Mouse (Mus musculus) thymus, postnatal 14 days (tissue): ENCODE measurements around the gene Scn3b.

Experiments
- DNase-seq: peaks from one replicate; pipeline ENCODE4 v3.0.0; 2021

Scn3b gene

GRCm38 (mm10) chr9:40318771-40319170, 49.8 kb downstream of the Scn3b start:
- no peak for DNase-seq

- no peak for DNase-seq
Measured at GRCm38 (mm10) chr9:40320405-40320804, 51.4 kb downstream of the Scn3b start.

GRCm38 (mm10) chr9:40320879-40321667, 52.1 kb downstream of the Scn3b start:
- no peak for DNase-seq

GRCm38 (mm10) chr9:40321668-40322003, 52.6 kb downstream of the Scn3b start:
- no peak for DNase-seq

DNA sequence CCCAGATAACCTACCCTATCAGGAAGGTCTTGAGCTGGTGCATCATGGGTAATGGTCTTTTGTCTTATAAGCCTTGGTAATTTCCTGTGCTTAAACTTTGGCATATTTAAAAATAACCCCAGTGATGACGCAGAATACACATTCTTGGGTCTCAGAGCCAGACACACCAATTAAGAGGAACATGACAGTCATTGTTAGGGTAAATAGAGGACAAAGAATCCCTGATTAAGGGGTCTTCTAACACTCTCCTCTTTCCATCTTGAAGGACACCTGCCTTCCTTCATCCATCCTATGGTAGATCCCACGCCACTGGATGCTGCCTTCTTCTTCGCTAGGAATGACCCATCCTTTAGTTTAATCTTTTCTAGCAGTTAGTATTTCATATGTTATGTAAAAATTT, 53.4 kb downstream of the Scn3b start:
- no peak for DNase-seq

DNA sequence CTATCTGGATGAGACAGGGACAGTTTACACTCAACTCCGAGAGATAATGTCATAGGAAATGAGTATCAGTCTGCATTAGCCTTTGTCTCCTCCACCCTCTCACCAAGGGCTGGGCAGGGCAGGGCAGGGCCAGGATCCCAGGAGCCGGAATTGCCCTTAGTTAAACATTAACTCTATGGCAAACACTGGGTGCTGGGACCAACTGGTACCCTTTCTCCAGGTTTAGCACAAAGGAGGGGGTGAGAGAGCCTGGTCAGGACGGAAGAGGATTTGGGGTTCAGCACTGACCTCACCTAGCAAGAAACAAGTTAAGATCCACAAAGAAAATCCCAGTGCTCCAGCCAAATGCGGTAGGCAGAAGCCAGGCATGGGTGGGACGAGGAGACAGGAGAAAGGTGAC, 54.2 kb downstream of the Scn3b start:
- no peak for DNase-seq

DNA sequence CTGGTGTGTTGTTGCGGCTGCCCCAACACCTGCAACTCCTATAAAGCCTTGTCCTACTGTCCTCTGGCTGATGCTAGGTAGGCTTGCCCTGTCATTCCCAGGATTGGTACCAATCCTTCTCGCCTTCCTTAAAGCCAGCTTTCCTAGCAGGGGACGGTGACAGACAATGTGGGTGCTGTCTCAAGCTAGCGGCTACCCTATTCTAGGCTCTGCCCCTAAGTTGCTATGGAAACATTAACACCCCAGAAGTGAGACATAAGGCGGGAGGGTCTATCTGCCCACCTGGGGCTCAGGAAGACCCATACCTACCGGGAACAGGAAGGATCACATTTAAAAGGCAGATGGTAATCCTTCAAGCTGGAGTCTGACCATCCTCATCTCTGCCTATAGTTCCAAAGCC, 54.8 kb downstream of the Scn3b start:
- no peak for DNase-seq

GRCm38 (mm10) chr9:40324232-40324792, 55.3 kb downstream of the Scn3b start:
- no peak for DNase-seq

DNA sequence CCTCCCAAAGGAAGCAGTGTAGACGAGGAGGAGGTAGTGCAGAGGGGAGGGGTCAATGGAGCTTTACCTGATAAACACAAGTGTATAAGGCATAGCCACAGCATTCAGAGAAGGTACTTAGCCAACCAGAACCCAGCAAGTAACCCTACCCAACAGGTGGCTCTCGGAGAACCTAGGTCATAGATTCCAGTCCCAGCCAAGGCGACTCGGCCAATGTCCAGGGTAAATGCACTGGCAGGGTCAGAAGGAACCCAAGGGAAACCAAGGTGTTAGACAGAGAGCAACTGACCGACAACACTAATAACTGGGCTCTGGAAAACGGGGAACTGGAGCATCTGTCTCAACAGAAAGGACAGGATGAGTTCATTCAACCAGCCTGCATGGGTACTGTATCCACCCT, 55.8 kb downstream of the Scn3b start:
- no peak for DNase-seq

DNA sequence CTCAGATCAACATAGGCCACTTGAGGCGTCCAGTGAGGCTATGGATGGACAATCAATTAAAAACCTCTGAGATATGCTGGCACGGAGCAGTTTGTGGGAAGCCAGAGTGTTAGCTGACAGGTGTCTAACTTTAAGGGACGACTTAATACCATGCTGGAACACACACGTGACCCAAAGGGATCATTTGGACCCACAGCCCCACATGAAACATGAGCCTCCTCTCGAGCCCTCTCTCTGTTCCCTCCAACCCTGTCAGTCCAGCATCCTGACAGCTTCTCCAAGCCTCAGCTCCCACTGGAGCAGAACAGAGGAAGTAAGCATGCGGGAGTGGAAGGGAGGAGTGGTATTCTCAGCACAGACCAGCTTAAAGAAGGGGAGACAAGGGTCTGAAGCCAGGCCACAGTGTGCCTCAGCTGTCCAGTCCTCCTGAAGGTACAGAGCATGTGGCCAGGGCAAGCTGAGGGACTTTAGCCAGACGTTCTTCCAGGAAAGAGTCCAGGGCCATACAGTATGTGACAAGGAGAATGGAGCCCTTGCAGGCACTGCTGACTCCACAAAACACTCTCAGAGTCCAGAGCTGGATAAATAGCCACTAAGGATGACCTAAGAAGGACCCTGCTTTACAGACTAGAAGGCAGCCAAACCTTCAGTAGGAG, 57.4 kb downstream of the Scn3b start:
- no peak for DNase-seq

GRCm38 (mm10) chr9:40330609-40331382, 61.8 kb downstream of the Scn3b start:
- peak; percentile 81 for DNase-seq

DNA sequence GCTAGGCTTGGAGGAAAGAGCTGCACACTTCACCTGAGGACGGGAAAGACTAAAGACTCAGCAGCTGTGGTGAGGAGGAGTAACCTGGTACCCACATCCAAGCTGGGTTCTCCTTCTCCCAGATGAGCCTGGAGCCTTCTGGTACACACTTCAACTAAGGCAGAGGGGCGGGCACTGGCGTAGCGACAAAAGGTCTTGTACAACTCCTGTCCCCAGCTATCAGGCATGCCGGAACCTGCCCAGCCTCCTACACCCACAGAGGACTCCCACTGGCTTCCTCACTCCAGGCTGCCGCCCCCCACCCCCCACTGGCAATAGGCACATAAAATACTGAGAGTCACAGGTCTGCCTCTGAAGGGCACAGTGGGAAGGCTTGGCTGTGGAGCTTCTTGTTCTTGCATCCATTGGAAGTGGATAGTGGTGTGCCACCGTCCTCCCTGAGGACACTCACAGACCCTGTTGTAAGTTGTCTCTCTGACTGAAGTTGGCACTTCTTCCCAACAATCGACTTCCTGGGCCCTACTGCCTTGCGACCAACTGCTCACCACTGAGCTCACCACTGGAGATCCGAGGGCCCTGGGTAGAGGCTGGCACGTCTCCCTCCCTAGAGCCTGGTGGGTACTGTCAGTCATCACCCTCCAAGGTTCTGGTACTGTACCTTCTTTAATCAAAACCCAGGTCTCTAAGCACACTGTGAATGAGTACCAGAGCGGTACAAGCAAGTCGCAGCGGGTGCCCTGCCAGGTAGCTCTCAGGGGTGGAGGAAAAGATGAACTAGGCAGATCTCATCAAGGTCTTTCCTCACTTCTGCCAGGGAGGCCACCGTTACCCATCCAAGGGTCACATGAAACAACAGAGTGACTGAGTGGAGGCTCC, 62.6 kb downstream of the Scn3b start:
- DNase-seq, result no peak

DNA sequence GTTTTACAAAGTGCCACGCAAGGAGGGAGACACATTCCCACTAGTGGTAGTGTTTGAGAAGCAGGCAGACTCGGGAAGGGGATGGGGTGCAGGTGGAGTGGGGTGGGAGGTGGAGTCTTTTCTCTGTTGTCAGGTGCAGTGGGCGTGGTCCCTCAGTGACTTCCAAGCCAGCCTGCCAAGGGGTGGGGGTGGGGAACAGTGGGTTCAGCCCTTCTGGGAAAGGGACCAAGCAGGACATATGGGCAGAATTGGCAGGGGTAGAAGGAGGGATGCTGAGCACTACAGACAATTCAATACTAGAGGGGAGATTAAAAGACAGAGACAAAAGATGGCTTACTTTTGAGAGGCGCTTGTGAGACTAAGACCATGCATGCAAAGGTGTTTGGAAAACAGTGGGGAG, 63.3 kb downstream of the Scn3b start:
- DNase-seq, result no peak

DNA sequence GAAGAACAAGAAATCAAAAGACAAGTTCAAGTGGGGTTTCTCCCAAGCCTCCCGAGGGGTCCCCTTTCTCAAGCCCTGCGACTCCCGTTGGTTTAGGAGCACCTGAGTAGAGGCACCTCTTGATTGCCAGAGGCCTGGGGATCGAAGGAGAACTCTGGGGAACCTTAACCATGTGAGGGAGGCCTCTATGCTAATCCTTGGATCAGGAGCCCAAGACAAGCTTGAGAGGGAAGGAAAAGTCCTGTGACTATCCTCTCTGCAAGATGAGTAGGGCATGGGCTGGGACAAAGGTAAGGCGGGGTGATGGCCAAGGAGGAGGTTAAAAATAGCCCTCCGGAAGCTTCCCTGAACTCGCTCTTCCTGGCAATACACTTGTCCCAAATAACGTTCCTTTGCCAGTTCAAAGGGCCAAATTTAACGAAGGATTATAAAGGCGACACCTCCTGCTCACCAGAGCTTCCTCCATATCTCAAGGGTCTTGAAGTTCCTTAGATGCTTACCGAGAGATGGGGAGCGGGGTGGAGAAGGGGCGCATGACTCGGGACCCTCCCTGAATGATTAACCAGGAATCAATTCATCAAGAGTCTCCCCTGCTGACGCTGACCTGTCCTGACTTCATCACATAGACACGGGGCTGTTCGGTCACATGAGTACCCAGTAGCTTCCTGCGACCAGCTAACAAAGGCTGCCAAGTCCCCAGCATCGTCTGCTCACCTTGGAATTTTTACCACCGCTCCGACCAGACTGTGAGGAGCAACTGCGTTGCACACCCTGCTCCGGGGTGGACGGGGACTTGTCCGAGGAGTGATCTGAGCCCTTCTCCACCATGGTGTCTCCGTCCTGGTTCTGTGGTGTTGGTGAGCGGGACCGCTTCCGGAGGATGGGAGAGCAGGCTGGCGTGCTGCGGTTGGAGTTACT, 64.0 kb downstream of the Scn3b start:
- DNase-seq, result no peak

- DNase-seq, result peak; percentile 72
Measured at GRCm38 (mm10) chr9:40333649-40334396, 64.8 kb downstream of the Scn3b start.

GRCm38 (mm10) chr9:40334617-40335016, 65.6 kb downstream of the Scn3b start:
- no peak for DNase-seq

DNA sequence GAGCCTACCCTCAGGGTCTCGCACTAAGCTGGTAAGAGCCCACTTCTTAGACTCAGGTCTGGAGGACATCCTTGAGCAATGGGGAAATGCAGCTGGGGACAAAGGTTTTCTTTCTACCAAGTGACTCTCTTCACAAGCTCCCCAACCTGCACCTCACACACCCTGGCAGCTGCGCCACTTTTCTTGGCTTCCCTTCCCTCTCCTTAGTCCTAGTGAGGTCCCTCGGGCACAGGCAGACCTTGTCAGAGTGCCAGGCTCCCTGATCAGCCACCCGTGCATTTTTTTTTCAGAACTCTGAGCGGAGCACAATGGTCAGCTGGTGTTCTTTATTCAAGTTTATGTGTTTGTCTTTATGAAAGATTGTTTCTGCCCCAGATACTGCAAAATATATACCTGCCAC, 67.7 kb downstream of the Scn3b start:
- DNase-seq, result no peak

DNA sequence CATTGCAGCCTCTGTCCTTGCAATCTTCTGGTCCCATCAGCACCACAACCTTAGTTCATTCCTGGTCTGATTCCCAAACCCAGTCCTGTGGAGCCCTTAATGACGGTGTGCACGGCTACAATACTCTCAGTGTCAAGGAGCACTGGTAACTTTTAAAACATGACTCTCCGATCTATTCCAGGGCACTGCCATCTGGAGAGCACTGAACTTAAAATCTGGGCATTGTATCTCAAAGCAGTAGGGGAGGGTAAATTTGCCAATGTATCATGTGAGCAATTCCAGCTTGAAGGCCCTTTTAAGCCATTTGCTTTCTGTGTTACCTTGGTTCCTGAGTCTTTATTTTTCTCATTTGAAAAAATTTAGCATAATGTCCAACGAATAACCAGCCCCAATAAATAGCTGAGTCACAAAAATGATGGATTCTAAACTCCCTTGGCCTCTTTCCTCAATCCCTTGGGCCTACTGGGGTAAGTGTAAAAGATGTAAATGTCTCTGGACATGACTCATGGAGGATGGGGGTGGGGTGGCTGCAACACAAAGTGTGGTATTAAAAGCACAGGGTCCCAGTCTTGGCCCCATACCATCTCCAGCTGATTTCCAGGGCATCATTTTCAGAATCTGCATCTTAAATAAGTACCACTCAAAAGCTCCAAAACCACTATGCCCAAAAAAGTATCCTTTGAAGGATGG, 68.3 kb downstream of the Scn3b start:
- DNase-seq, result no peak

- no peak for DNase-seq
Measured at GRCm38 (mm10) chr9:40339578-40339977, 70.6 kb downstream of the Scn3b start.
